Mouse (Mus musculus) embryo, embryonic 10 days (tissue): ENCODE results near the gene Mfsd1.
A peak's percentile ranks its signal among the peaks of the same experiment; 100 is the strongest.

Source experiments
- DNase-seq: peaks from one replicate; pipeline ENCODE4 v3.0.0-alpha.2; 2015; ENCODE audit warnings: low spot score

The Mfsd1 gene

DNA sequence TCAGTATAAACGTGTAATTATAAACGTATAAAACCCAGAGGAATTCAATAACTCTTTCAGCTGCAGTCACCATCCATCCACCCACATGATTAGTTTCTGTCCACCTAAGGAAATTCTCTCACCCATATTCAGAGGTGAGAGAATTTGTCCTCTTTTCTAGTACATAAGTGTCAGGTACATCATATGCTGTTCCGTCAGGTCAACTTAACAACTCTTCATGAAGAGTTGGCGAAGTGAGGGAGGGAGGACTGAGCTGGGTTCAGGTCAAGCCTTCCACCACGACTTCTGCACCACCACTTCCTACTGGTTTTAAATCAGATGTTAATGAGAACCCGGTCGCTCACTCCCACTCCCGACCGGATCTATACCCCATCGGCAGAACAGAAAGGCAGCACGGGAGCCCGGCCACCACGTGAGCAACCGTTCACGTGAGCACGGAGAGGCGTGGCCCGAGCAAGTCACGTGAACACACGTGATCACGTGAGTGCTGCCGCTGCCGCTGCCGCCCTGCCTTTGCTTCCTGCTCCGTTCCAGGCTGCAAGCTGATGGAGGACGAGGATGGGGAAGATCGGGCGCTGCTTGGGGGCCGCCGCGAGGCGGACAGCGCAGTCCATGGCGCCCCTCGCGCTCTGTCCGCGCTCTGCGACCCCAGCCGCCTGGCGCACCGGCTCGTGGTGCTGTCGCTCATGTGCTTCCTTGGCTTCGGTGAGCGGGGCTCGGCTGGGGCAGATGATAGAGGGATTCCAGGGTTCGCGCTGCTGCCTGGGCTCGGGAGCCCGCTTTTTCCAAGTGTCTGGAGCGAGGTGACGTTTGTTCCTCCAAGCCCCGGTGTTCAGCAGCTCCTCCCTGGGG is at the start of gene Mfsd1:
Gene Mfsd1, plus strand, starts transcription at position 469 of the 852 bp plus-strand sequence.
- DNase-seq, result peak; percentile 99

DNA sequence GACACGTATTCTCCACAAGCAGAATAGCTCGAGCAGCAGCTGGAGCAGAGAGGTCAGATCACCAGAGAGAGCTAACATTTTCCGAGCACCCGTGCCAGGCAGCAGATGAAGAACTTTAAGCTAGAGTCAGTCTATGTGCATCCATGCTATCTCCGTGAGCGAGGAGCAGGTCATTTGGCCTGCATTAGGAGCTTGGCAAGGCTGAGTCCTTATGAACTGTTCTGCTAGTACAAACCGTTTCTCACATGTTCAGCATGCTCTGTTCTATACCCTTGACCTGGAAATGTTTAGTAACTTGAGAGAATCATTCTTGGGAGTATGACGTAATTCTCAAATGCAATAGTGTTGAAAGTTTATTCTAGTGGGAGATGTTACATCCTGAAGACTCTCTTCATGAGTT is 38.9 kb upstream of the Mfsd1 start:
- DNase-seq, result no peak

DNA sequence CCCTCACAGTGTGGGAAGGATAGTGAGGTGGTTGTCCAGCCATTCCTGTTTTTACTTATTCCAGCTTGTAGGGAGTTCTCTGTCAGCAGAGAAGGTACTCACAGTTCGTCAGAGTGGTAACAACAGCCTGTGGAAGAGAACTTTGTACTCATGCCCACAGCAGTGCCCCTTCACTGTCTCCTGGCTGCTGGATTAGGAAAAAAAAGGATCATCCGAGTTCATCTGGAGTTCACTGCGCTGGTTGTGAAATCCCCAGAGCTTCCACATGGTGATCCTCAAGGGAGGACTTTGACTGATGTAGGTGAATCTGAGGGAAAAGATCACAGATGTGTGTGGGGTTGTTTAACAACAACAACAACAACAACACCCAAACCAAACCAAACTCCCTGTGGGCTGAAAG is 31.3 kb upstream of the Mfsd1 start:
- DNase-seq, result no peak

DNA sequence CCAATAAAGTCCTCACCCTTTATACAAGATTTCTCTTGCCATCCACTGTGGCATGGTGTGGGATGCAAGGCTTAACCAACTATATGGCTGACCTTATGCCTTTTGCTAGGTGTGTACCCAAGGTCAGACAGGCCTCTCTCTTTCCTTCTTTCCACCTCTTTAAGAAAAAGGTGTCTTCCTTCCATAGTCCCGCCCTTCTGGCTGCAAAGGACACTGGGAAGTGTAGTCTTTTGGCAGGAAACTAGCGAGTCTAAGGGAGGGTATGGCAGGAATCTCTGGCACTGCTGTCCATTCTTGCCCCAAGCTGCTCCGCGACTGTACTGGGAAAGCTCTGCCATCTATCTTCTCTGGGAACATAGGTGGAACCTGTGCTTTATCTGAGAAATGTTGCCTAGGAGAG is 29.3 kb upstream of the Mfsd1 start:
- DNase-seq, result peak; percentile 17

DNA sequence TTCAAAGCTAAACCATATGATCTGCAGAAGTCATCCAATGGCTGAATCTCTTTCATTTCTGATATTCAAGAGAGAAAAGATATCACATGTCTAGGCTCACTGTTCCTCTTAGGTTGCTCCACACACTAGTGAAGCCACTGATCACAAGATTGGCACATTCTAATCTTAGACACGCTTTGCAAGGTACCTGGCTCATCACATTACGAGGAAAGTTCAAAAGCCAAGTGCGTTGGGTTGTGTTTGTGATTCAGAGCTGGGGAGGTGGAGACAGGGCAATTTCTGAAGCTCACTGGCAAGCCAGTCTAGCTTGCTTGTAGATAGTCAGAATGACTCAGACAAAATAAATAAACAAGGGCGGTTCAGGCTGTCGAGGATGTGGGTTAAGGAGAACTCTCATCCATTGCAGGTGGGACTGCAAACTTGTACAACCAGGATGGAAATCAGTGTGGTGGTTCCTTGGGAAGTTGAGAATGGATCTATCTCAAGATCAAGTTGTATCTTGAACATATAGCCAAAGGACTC is 28.6 kb upstream of the Mfsd1 start:
- no peak for DNase-seq

DNA sequence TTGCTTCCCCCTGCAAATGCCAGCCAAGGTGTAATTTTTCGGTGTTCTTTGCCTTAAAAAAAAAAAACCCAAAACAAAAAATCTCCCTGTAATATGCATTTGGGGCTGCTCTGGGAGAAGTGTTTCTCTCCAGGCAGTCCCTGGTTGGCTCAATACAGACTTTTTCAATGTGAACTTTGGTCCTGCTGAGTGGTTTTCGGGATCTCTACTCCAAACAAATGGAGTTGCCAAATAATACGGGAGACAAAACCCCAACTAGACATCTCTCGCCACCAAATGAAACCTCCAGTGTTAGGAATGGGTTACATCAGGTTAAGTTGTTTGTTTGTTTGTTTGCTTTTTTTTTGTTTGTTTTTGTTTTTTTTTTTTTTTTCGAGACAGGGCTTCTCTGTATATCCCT is 27.3 kb upstream of the Mfsd1 start:
- DNase-seq, result no peak

DNA sequence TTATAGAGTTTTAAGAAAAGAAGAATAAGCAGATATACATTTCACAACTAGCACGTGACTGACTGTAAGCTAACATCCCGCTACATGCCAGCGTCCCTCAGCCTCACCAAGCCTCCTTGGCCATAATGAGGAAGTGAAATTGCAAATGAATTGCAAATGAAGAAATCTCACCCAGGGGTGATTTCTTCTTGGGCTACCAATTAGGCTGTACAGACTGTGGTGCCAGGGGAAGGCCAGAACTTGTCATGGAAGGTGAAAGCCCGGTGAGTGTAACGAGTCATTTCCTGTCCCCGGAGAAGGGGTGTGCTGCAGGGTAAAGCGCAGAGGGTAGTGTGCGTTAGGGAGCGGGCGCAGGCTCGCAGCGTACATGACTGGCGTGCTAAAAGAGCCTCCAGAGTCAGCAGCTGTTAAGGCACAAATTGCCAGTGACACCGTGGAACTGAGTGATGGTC is 25.3 kb upstream of the Mfsd1 start:
- DNase-seq, result peak; percentile 14

DNA sequence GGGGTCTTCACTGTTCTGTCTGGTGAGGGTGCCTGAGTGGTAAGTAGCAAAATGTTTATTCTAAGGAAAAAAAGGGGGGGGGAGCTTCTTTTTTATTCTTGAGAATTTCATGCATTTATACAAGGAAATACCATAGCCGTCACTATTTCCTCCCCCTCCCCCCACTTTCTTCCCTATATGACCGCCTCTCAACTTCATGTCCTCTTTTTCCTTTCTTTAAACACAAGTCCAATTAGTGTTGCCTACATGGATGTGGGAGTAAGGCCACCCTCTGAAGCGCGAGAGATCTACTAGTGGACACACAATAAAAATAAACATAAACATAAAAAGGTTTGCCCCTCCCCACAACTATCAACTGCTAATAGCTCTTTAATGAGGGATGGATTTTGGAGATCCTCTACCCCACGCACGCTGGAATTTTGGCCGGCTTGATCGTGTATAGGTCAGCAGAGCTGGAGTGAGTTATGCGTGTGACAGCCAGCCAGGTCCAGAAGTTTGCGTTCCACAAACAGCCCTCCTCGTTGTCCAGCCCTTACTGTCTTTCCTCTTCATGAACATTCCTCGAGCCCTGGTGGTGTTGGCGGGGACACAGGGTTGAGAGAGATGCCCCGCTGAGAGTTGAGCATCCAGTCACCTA is 24.7 kb upstream of the Mfsd1 start:
- no peak for DNase-seq

DNA sequence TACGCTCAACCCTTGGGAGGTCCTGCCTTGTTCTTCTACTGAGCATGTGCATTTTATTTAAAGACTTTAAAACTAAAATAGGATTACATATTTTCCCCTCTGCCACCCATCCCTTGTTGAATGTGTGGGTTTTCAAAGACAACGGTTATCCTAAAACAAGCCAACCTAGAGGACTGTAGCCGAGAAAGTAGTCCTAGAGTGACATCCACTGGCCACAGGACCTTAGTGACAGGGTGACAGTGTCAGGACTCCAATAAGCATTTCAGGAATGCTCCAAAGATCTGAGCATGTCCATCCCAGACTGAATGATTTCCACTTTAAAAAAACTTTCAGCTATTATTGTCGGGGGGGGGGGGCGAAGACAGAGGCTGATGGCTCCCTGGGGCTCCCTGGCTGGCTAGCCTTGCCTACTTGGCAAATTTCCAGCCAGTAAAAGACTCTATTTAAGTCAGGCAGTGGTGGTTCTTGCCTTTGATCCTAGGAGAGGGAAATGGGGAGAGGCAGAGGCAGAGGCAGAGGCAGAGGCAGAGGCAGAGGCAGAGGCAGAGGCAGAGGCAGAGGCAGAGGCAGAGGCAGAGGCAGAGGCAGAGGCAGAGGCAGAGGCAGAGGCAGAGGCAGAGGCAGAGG is 17.7 kb upstream of the Mfsd1 start:
- DNase-seq, result peak; percentile 32

DNA sequence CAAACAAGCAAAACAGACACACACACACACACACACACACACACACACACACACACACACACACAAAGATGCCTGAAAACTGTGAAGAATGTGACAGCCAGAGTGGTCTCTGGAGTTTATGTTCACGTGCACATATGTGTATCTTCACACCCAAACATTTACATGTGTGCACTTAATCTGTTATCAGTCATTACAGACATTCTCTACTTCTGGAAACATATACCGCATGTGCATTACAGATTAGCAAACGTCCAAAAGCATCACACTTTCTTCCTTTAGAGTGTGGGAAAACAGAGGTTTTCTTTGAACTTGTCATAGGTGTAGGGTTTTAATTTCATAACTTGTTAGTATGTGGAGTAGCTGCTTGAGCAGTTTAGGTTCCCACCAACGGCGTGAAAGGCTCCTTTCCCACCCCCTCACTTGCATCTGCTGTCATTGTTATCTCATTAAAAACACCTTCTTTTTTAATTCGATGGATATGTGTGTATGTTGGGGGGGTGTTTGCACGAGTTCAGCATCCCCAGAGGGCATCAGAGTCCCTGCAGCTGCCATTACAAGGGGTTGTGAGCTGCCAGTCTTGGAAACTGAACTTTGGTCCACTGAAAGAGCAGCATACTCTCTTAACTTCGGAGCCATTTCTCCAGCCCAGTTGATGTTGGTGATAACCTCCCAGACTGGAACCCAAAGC is 16.9 kb upstream of the Mfsd1 start:
- DNase-seq, result no peak

DNA sequence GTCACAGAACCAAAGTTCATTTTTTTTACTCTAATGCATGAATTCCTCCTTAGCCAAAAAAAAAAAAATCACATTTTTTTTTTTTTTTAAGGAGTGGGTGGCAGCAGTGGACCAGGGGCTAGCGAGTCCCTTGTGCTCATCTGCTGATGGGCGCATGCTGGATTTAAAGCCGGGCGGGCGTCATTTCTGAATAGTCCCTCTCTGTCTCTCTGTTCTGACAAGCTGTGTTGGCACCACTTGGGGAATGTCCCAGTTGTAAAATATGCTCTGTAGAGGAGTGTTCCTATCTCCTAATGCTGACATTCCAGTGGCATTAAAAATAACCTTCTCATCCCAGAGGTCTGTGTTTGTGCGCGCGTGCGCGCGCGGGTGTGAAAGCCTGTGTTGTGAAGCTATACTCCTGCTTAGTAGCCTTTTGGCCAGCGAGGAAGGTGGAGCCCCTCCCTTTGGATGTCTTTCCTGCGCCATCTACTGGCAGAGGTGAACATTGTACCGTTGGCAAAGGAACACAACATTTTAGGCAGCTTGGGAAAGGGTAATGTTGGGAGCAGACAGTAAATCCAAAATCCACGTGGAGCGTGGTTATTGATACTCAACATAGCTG is 14.4 kb upstream of the Mfsd1 start:
- peak; percentile 88 for DNase-seq

DNA sequence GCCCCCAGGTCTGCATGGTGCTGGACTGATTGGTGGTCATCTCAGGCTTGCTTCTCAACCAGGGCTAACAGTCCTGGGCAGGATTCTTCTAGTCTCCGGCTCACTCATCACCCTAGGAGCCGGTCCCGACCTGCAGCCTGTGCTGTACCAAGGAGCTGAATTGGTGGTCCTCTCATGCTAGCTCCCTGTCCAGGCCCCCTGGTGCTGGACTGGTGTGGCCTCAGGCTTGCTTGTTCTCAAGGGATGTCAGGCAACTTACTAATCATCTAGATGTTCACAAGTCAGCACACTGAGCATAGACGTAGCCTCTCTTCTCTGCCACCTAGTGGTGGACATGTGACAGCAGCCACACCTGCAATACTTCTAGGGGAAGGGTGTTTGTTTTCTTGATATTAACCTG is 9.6 kb upstream of the Mfsd1 start:
- peak; percentile 76 for DNase-seq

DNA sequence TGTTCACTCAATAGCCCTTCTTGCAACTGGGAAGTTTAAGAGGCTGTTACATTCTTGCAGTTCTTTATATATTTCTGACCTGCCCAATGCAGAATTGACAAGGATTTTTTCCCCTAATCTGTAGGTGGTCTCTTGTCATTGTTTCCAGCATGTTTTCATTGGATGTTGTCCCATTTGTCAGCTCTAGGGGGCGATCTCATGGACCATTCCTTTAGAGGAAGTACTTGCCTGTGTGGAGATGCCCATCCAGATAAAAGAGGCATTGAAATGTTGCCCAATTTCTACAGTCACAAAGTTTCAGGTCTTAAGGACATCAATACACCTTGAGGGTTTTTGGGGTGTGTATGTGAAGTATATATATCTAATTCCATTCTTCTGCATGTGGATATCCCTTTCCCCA is 9.0 kb upstream of the Mfsd1 start:
- no peak for DNase-seq

DNA sequence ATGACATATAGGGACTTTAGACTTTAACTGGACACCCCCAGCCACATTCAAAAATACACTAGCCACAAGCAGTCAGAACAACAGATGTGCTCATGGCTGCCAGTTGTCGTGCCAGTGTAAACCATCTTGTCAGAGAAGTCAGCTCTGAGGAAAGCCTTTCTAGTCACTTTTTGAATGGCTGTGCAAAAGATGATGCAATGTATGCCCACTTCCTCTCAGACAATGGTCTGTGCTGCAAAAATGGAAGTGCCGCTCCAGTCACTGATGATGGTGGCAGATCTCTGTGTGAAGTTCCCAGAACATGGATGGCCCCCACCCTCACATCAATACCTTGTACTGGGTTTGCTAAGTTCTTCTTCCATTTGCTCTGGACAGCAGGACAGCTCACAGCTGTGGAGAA is 6.3 kb upstream of the Mfsd1 start:
- DNase-seq, result no peak

DNA sequence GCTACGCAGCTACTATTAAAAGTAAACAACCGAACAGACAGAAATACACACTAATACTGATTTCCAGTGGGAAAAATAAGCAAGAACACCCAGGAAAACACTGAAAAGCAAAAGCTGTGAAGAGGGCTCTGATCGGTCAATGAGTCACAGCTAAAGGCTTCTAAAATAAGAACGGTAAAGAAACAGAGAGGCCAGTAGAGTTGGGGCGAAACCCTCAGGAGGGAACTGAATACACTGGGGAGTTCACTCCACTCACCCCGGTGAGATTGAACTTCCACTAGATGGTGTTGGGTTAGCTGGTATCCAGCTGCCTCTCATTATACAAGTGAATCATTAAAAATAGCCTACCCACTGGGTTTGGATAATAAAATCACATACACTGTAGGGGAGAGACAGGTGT is 5.8 kb upstream of the Mfsd1 start:
- no peak for DNase-seq

DNA sequence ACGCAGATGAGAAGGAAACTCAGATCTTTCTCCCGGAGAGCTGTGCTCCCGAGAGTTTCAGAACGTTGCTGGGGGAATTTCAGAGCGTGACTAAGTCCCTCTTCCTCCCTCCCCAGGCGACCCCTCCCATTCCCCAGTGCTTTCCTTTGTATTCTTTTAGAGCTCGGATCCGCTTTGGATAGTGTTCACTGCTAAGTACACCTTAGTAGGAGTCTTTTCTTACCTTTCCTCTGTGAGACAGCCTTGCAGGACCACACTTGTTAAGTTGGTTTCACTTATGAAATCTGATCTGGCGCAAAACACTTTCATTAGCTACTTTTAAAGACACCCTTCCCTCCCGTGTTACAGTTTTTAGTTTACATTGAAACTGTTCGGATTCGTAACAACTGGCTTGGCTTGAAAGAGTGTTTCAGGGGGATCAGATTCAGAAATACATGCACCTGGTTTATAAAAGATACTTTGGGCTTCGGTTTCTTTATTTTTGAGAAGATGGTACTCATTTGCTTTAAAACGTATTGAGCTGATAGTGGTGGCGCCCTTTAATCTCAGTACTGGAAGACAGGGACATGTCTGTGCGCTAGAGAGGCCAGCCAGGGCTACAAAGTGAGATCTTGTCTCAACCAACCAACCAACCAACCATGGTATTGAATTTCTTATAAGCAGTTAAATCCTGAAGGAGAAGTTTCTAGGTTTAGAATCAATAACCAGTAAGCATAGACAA is 744 bp downstream of the Mfsd1 start:
- DNase-seq, result peak; percentile 7

DNA sequence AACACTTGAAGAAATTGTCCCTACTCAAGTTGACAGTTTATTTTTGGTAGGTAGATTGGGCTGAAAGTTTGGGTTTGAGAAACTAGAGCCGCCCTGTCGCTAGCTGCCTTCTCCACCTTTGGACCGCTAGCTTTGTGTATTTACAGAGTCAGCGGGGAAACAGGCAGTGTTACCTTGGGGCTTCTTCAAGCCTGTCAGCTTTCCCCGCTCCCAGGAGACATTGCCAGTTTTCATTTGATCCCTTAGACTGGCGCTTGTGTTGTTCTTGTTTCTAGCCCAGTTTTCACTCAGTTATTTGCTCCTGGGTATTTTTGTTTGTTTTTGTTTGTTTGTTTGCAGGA is 1.3 kb downstream of the Mfsd1 start:
- no peak for DNase-seq

DNA sequence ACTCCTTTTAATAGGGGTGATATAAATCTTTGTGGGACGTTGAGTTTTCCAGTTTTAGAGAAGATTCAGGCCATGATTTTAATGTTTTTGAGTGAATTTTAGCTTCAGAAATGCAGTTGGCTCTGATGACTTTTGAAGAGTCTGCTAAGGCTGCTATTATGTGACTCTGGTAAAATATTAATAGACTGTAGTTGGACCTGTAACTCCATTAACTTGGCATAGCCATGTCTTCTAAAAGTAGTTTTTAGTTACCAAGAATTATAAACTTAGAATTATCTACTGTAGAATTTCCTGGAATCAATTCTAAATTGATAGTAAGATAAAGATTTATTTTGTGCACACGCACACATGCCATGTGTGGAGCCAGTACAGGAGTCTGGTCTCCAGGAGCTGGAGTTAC is 4.0 kb downstream of the Mfsd1 start:
- DNase-seq, result no peak

DNA sequence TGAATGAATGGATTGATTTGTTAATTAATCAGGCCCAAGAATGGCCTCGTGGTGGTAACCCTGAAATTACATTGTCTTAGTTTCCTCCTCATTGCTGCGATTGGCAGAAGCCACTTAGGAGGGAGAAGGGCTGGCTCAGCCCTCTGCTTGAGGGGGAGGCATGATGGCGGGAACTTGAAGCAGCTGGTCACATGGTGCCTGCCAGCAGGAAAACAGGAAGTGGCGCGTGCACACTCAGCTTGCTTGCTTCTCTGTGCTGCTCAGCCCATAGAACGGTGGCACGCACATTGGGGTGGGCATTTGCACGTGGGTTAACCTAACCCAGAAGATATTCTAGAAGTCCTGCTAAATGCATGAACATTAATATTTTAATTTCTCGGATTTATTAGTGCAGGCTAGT is 4.9 kb downstream of the Mfsd1 start:
- DNase-seq, result no peak

DNA sequence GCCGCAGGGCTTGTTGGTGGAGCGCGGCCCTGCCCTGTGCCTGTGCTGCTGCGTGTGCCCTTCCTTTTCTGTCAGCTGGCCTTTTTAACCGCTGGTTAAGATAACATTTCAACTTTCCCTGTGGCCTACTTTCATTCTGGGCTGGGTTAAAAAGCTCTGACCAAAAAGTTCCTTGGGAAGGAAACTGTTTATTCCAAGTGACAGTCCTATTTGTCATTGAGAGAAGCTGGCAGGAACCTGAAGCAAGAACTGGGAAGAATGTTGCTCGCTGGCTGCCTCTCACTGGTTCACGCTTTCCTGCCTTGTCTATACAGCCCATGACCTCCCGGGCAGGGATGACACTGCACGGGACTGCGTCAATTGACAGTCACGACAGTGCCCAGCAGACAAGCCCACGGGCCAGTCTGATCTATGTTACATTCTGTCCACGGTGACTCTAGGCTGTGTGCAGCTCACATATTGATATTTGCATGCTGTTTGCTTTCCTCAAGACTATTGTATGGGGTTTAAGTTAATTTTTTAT is 19.1 kb downstream of the Mfsd1 start:
- DNase-seq, result no peak

DNA sequence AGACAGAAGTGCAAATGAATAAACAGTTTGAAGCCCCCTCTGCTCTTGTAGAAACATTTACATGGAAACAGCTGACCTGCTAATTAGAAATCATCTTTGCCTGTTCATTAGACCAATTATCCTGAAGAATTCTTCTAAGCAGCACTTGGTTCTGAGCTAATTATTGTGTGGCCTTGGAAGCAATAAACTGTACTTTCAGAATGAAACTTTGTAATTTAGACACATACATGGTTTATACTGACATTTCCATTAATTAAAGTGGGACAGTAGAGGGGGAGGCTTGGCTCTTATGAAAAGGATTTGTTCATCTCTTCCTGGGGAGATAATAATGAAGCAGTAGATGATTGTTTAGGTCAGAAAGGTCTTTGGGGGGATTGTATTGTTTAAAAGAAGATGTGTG is 35.7 kb downstream of the Mfsd1 start:
- DNase-seq, result no peak
